Mouse (Mus musculus) G1E (cell line): ENCODE results near the gene Rfc2. TPM values are rescaled to one million over a fixed set of nuclear protein-coding genes. Genes with fewer than 3 reads are reported as not detected.
A peak's percentile ranks its signal among the peaks of the same experiment; 100 is the strongest.

Source experiments
- ATAC-seq: 2 replicates; pipeline ENCODE4 v1.8.0; 2016; ENCODE audit warnings: mild to moderate bottlenecking; ENCODE audit not compliant: insufficient number of reproducible peaks, poor library complexity, low FRiP score, severe bottlenecking; ENCODE audit errors: extremely low read depth
- DNase-seq: peaks from one replicate; pipeline ENCODE4 v3.0.0; 2012; ENCODE audit warnings: low spot score
- H3K27me3 ChIP-seq: 2 replicates; pipeline ENCODE4 v1.6.1; 2012; ENCODE audit warnings: mild to moderate bottlenecking, low read length, inconsistent platforms; ENCODE audit not compliant: insufficient read depth
- H3K36me3 ChIP-seq: replicated peaks from 2 replicates; pipeline ENCODE3; 2012; ENCODE audit warnings: mild to moderate bottlenecking, inconsistent platforms
- H3K4me1 ChIP-seq: 2 replicates; pipeline ENCODE4 v1.6.1; 2012; ENCODE audit warnings: low read depth, low read length, inconsistent platforms, mixed read lengths; ENCODE audit not compliant: insufficient read depth
- H3K4me3 ChIP-seq: 2 replicates; pipeline ENCODE4 v1.5.1; 2012; ENCODE audit warnings: low read depth, mild to moderate bottlenecking, inconsistent platforms, low read length, moderate library complexity, mixed read lengths
- H3K9me3 ChIP-seq: replicated peaks from 2 replicates; pipeline ENCODE4 v1.6.1; 2012; ENCODE audit warnings: inconsistent platforms
- CTCF ChIP-seq: IDR thresholded peaks from 2 replicates; pipeline ENCODE4 v1.5.1; 2012; ENCODE audit warnings: low read depth, low read length, inconsistent platforms, mixed read lengths
- GATA1 ChIP-seq: IDR thresholded peaks from 2 replicates; pipeline ENCODE4 v1.6.1; 2012; ENCODE audit warnings: borderline replicate concordance, low read length, inconsistent platforms, mixed read lengths
- GATA2 ChIP-seq: IDR thresholded peaks from 2 replicates; pipeline ENCODE4 v1.6.1; 2012; ENCODE audit warnings: low read depth, low read length, inconsistent platforms, borderline replicate concordance
- POLR2AphosphoS5 ChIP-seq: IDR thresholded peaks from 2 replicates; pipeline ENCODE4 v1.6.1; 2012; ENCODE audit warnings: low read depth, low read length, inconsistent platforms; ENCODE audit not compliant: insufficient replicate concordance
- TAL1 ChIP-seq: conservative IDR thresholded peaks from 2 replicates; pipeline ENCODE4 v1.6.1; 2012; ENCODE audit warnings: low read depth, low read length, inconsistent platforms, mixed read lengths
- polyA plus RNA-seq: library from polyadenylated mRNA; stranded (reverse); fragments of >175 nt; gene quantifications from 2 replicates; pipeline ENCODE4 v1.2.3, GENCODE M21; 2012
- total RNA-seq, 2 experiments: library from RNA; stranded (forward) in 1 of 2; stranded (reverse) in 1 of 2; fragments of 200-1000 nt in 1 of 2; fragments of >200 nt in 1 of 2; fragmentation: Nextera tagmentation in 1 of 2; gene quantifications; 2 replicates each; pipeline ENCODE4 v1.2.3; 2014 to 2017

The Rfc2 gene
- total and polyA plus RNA-seq, 3 experiments = 85.2 to 259 (median 230) TPM

- no peaks in the 10 kb centered on the region for H3K9me3 ChIP-seq
- no peak overlapping the region for H3K4me3 ChIP-seq
- ATAC-seq (no peak), DNase-seq (no peak)
- peaks cover 6% of the 10 kb centered on the region; the same call in 1 of the 2 replicates for H3K27me3 ChIP-seq
- H3K4me1 ChIP-seq = peaks cover 19% of the 10 kb centered on the region
- TF ChIP-seq GATA2 = no peak
- TF ChIP-seq TAL1 = no peak
- TF ChIP-seq GATA1 = no peak
- peaks cover 56% of the 10 kb centered on the region for H3K36me3 ChIP-seq
Measured at GRCm38 (mm10) chr5:134614296-134614695, 33.1 kb downstream of the Rfc2 start.

- ATAC-seq (no peak), DNase-seq (no peak)
- Histone ChIP-seq H3K27me3 (peaks cover 4% of the 10 kb centered on the region; the same call in 1 of the 2 replicates), H3K4me3 (no peak within 1 kb of the TSS), H3K9me3 (no peaks in the 10 kb centered on the region), H3K4me1 (peaks cover 19% of the 10 kb centered on the region), H3K36me3 (peaks cover 61% of the 10 kb centered on the region)
- TF ChIP-seq POLR2AphosphoS5 (no peak), GATA2 (no peak), GATA1 (no peak), TAL1 (no peak), CTCF (no peak)
Measured at GRCm38 (mm10) chr5:134614802-134615201, 33.6 kb downstream of the Rfc2 start, which contains the start of gene Lat2. Gene Lat2, minus strand, starts transcription at chr5:134615025.

- Histone ChIP-seq H3K4me1 (peaks cover 22% of the 10 kb centered on the region), H3K36me3 (peaks cover 67% of the 10 kb centered on the region), H3K27me3 (no peaks in the 10 kb centered on the region), H3K9me3 (no peaks in the 10 kb centered on the region), H3K4me3 (no peak overlapping the region)
- ATAC-seq (no peak), DNase-seq (no peak)
- TF ChIP-seq POLR2AphosphoS5 (0 out of 2 replicates have a peak, but pooled peaks have one; percentile 37), CTCF (no peak), TAL1 (no peak), GATA1 (no peak), GATA2 (no peak)
Measured at GRCm38 (mm10) chr5:134615380-134615779, 34.2 kb downstream of the Rfc2 start.

- Histone ChIP-seq H3K9me3 (no peaks in the 10 kb centered on the region), H3K4me1 (peaks cover 26% of the 10 kb centered on the region), H3K36me3 (peaks cover 71% of the 10 kb centered on the region), H3K4me3 (no peak overlapping the region), H3K27me3 (no peaks in the 10 kb centered on the region; the same call in 1 of the 2 replicates)
- no peak for TF ChIP-seq GATA1
- no peak for TF ChIP-seq GATA2
- no peak for TF ChIP-seq CTCF
- no peak for ATAC-seq
- DNase-seq = no peak
Measured at GRCm38 (mm10) chr5:134615780-134616179, 34.6 kb downstream of the Rfc2 start.

GRCm38 (mm10) chr5:134617071-134617470, 35.9 kb downstream of the Rfc2 start:
- Histone ChIP-seq H3K36me3 (peaks cover 84% of the 10 kb centered on the region), H3K4me3 (no peak overlapping the region), H3K27me3 (no peaks in the 10 kb centered on the region; the same call in 1 of the 2 replicates), H3K9me3 (no peaks in the 10 kb centered on the region), H3K4me1 (peaks cover 29% of the 10 kb centered on the region)
- TF ChIP-seq GATA2 (no peak), CTCF (peak; percentile 98)
- ATAC-seq (peak; percentile 29; the same call in 1 of the 2 replicates), DNase-seq (peak; percentile 50)

- Histone ChIP-seq H3K9me3 (no peaks in the 10 kb centered on the region), H3K36me3 (peaks cover 97% of the 10 kb centered on the region), H3K4me3 (no peak overlapping the region), H3K4me1 (peaks cover 25% of the 10 kb centered on the region), H3K27me3 (no peaks in the 10 kb centered on the region; the same call in 1 of the 2 replicates)
- TF ChIP-seq POLR2AphosphoS5 (no peak), GATA1 (no peak), GATA2 (no peak), CTCF (no peak), TAL1 (no peak)
- ATAC-seq (no peak), DNase-seq (no peak)
Measured at GRCm38 (mm10) chr5:134620457-134620856, 39.3 kb downstream of the Rfc2 start.
